Mouse (Mus musculus) MEL (cell line): ENCODE results near the gene 1700020N01Rik. TPM values are rescaled to one million over a fixed set of nuclear protein-coding genes. Genes with fewer than 3 reads are reported as not detected.

Experiments
- DNase-seq: peaks from one replicate; pipeline ENCODE4 v3.0.0; 2011; ENCODE audit warnings: low read depth, low spot score
- H3K27ac ChIP-seq: 2 replicates; pipeline ENCODE4 v1.5.1; 2012; ENCODE audit warnings: low read depth, mild to moderate bottlenecking, control low read depth, low read length, moderate library complexity; ENCODE audit not compliant: control insufficient read depth
- H3K27me3 ChIP-seq, 2 experiments: fragments of 150-350 bp in 1 of 2; sonication (generic) in 1 of 2; 2 replicates each; pipeline ENCODE4 v1.6.1; 2012; ENCODE audit warnings: low read length in 2 of 2, mild to moderate bottlenecking in 2 of 2, improper control_type of control experiment in 1 of 2, moderate library complexity in 1 of 2; ENCODE audit not compliant: insufficient read depth in 2 of 2, control insufficient read depth in 1 of 2
- H3K36me3 ChIP-seq, 2 experiments: 2 replicates each; pipeline ENCODE4 v1.6.1; 2012 to 2014; ENCODE audit warnings: low read length in 2 of 2, improper control_type of control experiment in 1 of 2, inconsistent platforms in 1 of 2, mild to moderate bottlenecking in 1 of 2; ENCODE audit not compliant: insufficient read depth in 2 of 2, control insufficient read depth in 1 of 2
- H3K4me1 ChIP-seq, 2 experiments: fragments of 150-350 bp in 1 of 2; sonication (generic) in 1 of 2; 2 replicates each; pipeline ENCODE4 v1.6.1; 2012; ENCODE audit warnings: low read length in 2 of 2, improper control_type of control experiment in 1 of 2, mild to moderate bottlenecking in 1 of 2; ENCODE audit not compliant: insufficient read depth in 2 of 2, control insufficient read depth in 1 of 2
- H3K4me3 ChIP-seq, 2 experiments: fragments of 150-350 bp in 1 of 2; sonication (generic) in 1 of 2; 2 replicates each; pipeline ENCODE4 v1.5.1; 2012; ENCODE audit warnings: low read depth in 2 of 2, low read length in 2 of 2, mild to moderate bottlenecking in 2 of 2, moderate library complexity in 2 of 2, control low read depth in 1 of 2, improper control_type of control experiment in 1 of 2; ENCODE audit not compliant: control insufficient read depth in 1 of 2, insufficient read depth in 1 of 2
- H3K79me2 ChIP-seq: 2 replicates; pipeline ENCODE4 v1.6.1; 2012; ENCODE audit warnings: mild to moderate bottlenecking, low read length, moderate library complexity; ENCODE audit not compliant: control insufficient read depth, poor library complexity, insufficient read depth
- H3K9ac ChIP-seq: 2 replicates; pipeline ENCODE4 v1.6.1; 2012; ENCODE audit warnings: low read depth, mild to moderate bottlenecking, control low read depth, low read length, moderate library complexity; ENCODE audit not compliant: control insufficient read depth, poor library complexity, severe bottlenecking
- H3K9me3 ChIP-seq: fragments of 150-350 bp; sonication (generic); replicated peaks from 2 replicates; pipeline ENCODE4 v1.6.1; 2012; ENCODE audit warnings: mild to moderate bottlenecking, low read length, improper control_type of control experiment, moderate library complexity; ENCODE audit not compliant: insufficient read depth
- CHD2 ChIP-seq: IDR thresholded peaks from 2 replicates; pipeline ENCODE4 v1.6.1; 2011; ENCODE audit warnings: low read length, improper control_type of control experiment
- CTCF ChIP-seq, 3 experiments: IDR thresholded peaks in 2 of 3; conservative IDR thresholded peaks in 1 of 3; 2 replicates each; pipeline ENCODE4 v1.5.1; 2011 to 2012; ENCODE audit warnings: low read length in 3 of 3, low read depth in 2 of 3, mild to moderate bottlenecking in 2 of 3, improper control_type of control experiment in 1 of 3, inconsistent platforms in 1 of 3, mixed read lengths in 1 of 3, moderate library complexity in 1 of 3; ENCODE audit not compliant: control insufficient read depth in 1 of 3, insufficient read depth in 1 of 3, poor library complexity in 1 of 3, severe bottlenecking in 1 of 3
- E2F4 ChIP-seq: IDR thresholded peaks from 2 replicates; pipeline ENCODE4 v1.6.1; 2011; ENCODE audit warnings: low read depth, low read length, improper control_type of control experiment, borderline replicate concordance
- ELF1 ChIP-seq: IDR thresholded peaks from 2 replicates; pipeline ENCODE4 v1.6.1; 2014; ENCODE audit warnings: low read depth, mild to moderate bottlenecking, inconsistent platforms, low read length, improper control_type of control experiment, moderate library complexity
- EP300 ChIP-seq, 2 experiments: IDR thresholded peaks; 2 replicates each; pipeline ENCODE4 v1.6.1; 2011; ENCODE audit warnings: improper control_type of control experiment in 2 of 2, low read length in 2 of 2, low read depth in 1 of 2, mild to moderate bottlenecking in 1 of 2
- GATA1 ChIP-seq: IDR thresholded peaks from 2 replicates; pipeline ENCODE4 v1.6.1; 2011; ENCODE audit warnings: low read depth, low read length, improper control_type of control experiment
- JUND ChIP-seq: IDR thresholded peaks from 2 replicates; pipeline ENCODE4 v1.6.1; 2011; ENCODE audit warnings: low read depth, mild to moderate bottlenecking, improper control_type of control experiment, low read length
- KAT2A ChIP-seq: conservative IDR thresholded peaks from 2 replicates; pipeline ENCODE4 v1.6.1; 2012; ENCODE audit warnings: low read depth, low read length, improper control_type of control experiment, inconsistent platforms
- MAFK ChIP-seq: IDR thresholded peaks from 2 replicates; pipeline ENCODE4 v1.6.1; 2011; ENCODE audit warnings: low read depth, mild to moderate bottlenecking, low read length, improper control_type of control experiment, borderline replicate concordance
- MAX ChIP-seq: IDR thresholded peaks from 2 replicates; pipeline ENCODE4 v1.6.1; 2011; ENCODE audit warnings: low read length, improper control_type of control experiment
- MAZ ChIP-seq: IDR thresholded peaks from 2 replicates; pipeline ENCODE4 v1.6.1; 2012; ENCODE audit warnings: low read depth, mild to moderate bottlenecking, inconsistent platforms, low read length, improper control_type of control experiment
- MEF2A ChIP-seq: IDR thresholded peaks from 2 replicates; pipeline ENCODE4 v1.6.1; 2014; ENCODE audit warnings: low read depth, mild to moderate bottlenecking, inconsistent platforms, low read length, improper control_type of control experiment; ENCODE audit not compliant: poor library complexity, insufficient replicate concordance, severe bottlenecking; ENCODE audit errors: extremely low read depth
- MYC ChIP-seq: IDR thresholded peaks from 2 replicates; pipeline ENCODE4 v1.6.1; 2011; ENCODE audit warnings: low read depth, mild to moderate bottlenecking, low read length, improper control_type of control experiment, moderate library complexity
- NELFE ChIP-seq: IDR thresholded peaks from 2 replicates; pipeline ENCODE4 v1.6.1; 2011; ENCODE audit warnings: low read depth, low read length, improper control_type of control experiment
- NRF1 ChIP-seq: IDR thresholded peaks from 2 replicates; pipeline ENCODE4 v1.6.1; 2014; ENCODE audit warnings: low read depth, mild to moderate bottlenecking, inconsistent platforms, low read length, improper control_type of control experiment, moderate library complexity; ENCODE audit not compliant: poor library complexity, insufficient read depth, severe bottlenecking
- POLR2A ChIP-seq, 2 experiments: IDR thresholded peaks; 2 replicates each; pipeline ENCODE4 v1.6.1; 2011 to 2012; ENCODE audit warnings: low read length in 2 of 2, mild to moderate bottlenecking in 2 of 2, control low read depth in 1 of 2, improper control_type of control experiment in 1 of 2, low read depth in 1 of 2, moderate library complexity in 1 of 2; ENCODE audit not compliant: control insufficient read depth in 1 of 2, insufficient read depth in 1 of 2, poor library complexity in 1 of 2
- POLR2AphosphoS2 ChIP-seq: IDR thresholded peaks from 2 replicates; pipeline ENCODE4 v1.6.1; 2011; ENCODE audit warnings: low read length, improper control_type of control experiment
- RAD21 ChIP-seq: IDR thresholded peaks from 2 replicates; pipeline ENCODE4 v1.6.1; 2011; ENCODE audit warnings: mild to moderate bottlenecking, low read depth, low read length, improper control_type of control experiment
- RCOR1 ChIP-seq: IDR thresholded peaks from 2 replicates; pipeline ENCODE4 v1.6.1; 2012; ENCODE audit warnings: low read depth, mild to moderate bottlenecking, inconsistent platforms, low read length, improper control_type of control experiment
- SMC3 ChIP-seq: IDR thresholded peaks from 2 replicates; pipeline ENCODE4 v1.6.1; 2011; ENCODE audit warnings: low read depth, low read length, improper control_type of control experiment
- TAL1 ChIP-seq: IDR thresholded peaks from 2 replicates; pipeline ENCODE4 v1.6.1; 2012; ENCODE audit warnings: mild to moderate bottlenecking, inconsistent platforms, low read length, moderate library complexity, mixed read lengths
- TBP ChIP-seq: IDR thresholded peaks from 2 replicates; pipeline ENCODE4 v1.8.0; 2011; ENCODE audit warnings: low read depth, low read length, improper control_type of control experiment
- USF1 ChIP-seq: IDR thresholded peaks from 2 replicates; pipeline ENCODE4 v1.6.1; 2014; ENCODE audit warnings: low read depth, mild to moderate bottlenecking, inconsistent platforms, low read length, improper control_type of control experiment, moderate library complexity
- USF2 ChIP-seq, 2 experiments: IDR thresholded peaks; 2 replicates each; pipeline ENCODE4 v1.6.1; 2011 to 2012; ENCODE audit warnings: improper control_type of control experiment in 2 of 2, low read length in 2 of 2, borderline replicate concordance in 1 of 2, inconsistent platforms in 1 of 2, low read depth in 1 of 2, mild to moderate bottlenecking in 1 of 2; ENCODE audit not compliant: insufficient read depth in 1 of 2
- ZC3H11A ChIP-seq: IDR thresholded peaks from 2 replicates; pipeline ENCODE4 v1.6.1; 2012; ENCODE audit warnings: low read depth, mild to moderate bottlenecking, inconsistent platforms, low read length, improper control_type of control experiment
- ZMIZ1 ChIP-seq: IDR thresholded peaks from 2 replicates; pipeline ENCODE4 v1.6.1; 2012; ENCODE audit warnings: low read depth, mild to moderate bottlenecking, inconsistent platforms, low read length, improper control_type of control experiment, moderate library complexity
- ZNF384 ChIP-seq: IDR thresholded peaks from 2 replicates; pipeline ENCODE4 v1.6.1; 2012; ENCODE audit warnings: low read depth, mild to moderate bottlenecking, inconsistent platforms, low read length, improper control_type of control experiment
- polyA plus RNA-seq, 2 experiments: library from polyadenylated mRNA; stranded (reverse) in 1 of 2; unstranded in 1 of 2; fragments of >175 nt in 1 of 2; fragments of >200 nt in 1 of 2; gene quantifications; 2 replicates each; pipeline versions ENCODE4 v1.2.1 to v1.2.4; 2012; ENCODE audit warnings: low replicate concordance in 2 of 2, low read depth in 1 of 2; ENCODE audit not compliant: insufficient read length in 2 of 2, insufficient read depth in 1 of 2, missing spikeins in 1 of 2
- total RNA-seq: library from RNA; depleted of rRNA; stranded (reverse); fragments of 300-350 nt; gene quantifications from 2 replicates; pipeline ENCODE4 v1.2.3, GENCODE M21; 2012

Gene 1700020N01Rik
- total and polyA plus RNA-seq, 3 experiments: 0.60 TPM; not detected in 2

- Histone ChIP-seq H3K27ac (no peak overlapping the region), H3K36me3 (no peaks in the 10 kb centered on the region)
Observed at GRCm38 (mm10) chr10:21668976-21669375, 76.0 kb downstream of the 1700020N01Rik start.

GRCm38 (mm10) chr10:21669750-21670161 lies 76.8 kb downstream of the 1700020N01Rik start:
- Histone ChIP-seq H3K27ac (no peak overlapping the region), H3K4me3 (no peak overlapping the region), H3K79me2 (no peaks in the 10 kb centered on the region), H3K36me3 (no peaks in the 10 kb centered on the region), H3K9ac (no peak overlapping the region), H3K9me3 (no peaks in the 10 kb centered on the region), H3K27me3 (peaks cover 2 to 3% of the 10 kb centered on the region in 2 experiments; a peak in 3 of 4 replicates), H3K4me1 (no peaks in the 10 kb centered on the region)
- DNase-seq: no peak
- TF ChIP-seq JUND (no peak), GATA1 (no peak), MYC (no peak), MEF2A (no peak), CTCF (IDR thresholded peaks at IDR 0.05 in 2 of 3, conservative IDR thresholded peaks at IDR 0.05 in 1 of 3; ENCODE audit: control insufficient read depth in 1 of 3, insufficient read depth in 1 of 3, low read depth in 2 of 3, low read length in 3 of 3, poor library complexity in 1 of 3, severe bottlenecking in 1 of 3) (no peak), NRF1 (no peak), MAX (no peak), CHD2 (no peak), NELFE (no peak), ZMIZ1 (no peak), ZC3H11A (no peak), POLR2AphosphoS2 (no peak), EP300 (IDR thresholded peaks at IDR 0.05; ENCODE audit: low read depth in 1 of 2, low read length in 2 of 2) (no peak), RCOR1 (no peak), MAZ (no peak), ELF1 (no peak)
- TF ChIP-seq, all 39 proteins: peak for 0

More at GRCm38 (mm10) chr10:21668976-21669375, 76.0 kb downstream of the 1700020N01Rik start:
- TF ChIP-seq SMC3 (no peak), TBP (no peak), KAT2A (no peak), USF2 (IDR thresholded peaks at IDR 0.05; ENCODE audit: borderline replicate concordance in 1 of 2, insufficient read depth in 1 of 2, low read depth in 1 of 2, low read length in 2 of 2) (no peak), CHD2 (no peak), ZNF384 (no peak), E2F4 (no peak), MAFK (no peak), TAL1 (no peak), USF1 (no peak), POLR2A (IDR thresholded peaks at IDR 0.05; ENCODE audit: control insufficient read depth in 1 of 2, insufficient read depth in 1 of 2, low read depth in 1 of 2, low read length in 2 of 2, poor library complexity in 1 of 2) (no peak), RAD21 (no peak)
- Histone ChIP-seq H3K4me1 (no peaks in the 10 kb centered on the region), H3K27me3 (peaks cover 2 to 4% of the 10 kb centered on the region in 2 experiments; a peak in 3 of 4 replicates), H3K4me3 (no peak overlapping the region), H3K9ac (no peak overlapping the region), H3K9me3 (no peaks in the 10 kb centered on the region), H3K79me2 (no peaks in the 10 kb centered on the region)
- no peak for DNase-seq
